Mouse (Mus musculus): ENCODE measurements around the gene 1110032A03Rik. TPM values are rescaled to one million over a fixed set of nuclear protein-coding genes. Genes with fewer than 3 reads are reported as not detected.

The 1110032A03Rik gene
- polyA plus RNA-seq, 1 experiment from 2014 or later: 36.8 TPM

DNA sequence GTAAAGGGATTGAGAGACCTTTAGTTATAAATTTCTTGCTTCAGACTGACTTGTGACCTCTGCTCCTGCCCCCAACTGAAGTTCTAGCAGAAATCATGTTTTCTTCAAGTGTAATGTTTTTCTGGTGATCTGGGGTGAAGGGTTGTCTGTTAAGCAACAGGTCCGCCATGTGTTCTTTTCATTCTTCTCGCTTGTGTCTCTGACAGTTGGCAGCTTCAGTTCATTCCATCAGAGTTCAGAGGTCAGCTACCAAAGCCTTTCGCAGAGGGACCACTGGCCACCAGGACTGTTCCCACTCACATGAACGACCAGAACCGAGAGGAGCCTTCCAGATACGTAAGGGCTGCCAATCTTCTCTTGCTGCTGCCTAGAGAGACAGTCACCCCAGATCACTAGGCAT lies 33.2 kb upstream of the 1110032A03Rik start:
- Histone ChIP-seq H3K9ac (ENCODE audit: low read length) (no peak overlapping the region), H3K4me2 (replicated peaks; ENCODE audit: low read depth) (no peak overlapping the region), H3K4me1 (replicated peaks; ENCODE audit: control insufficient read depth, insufficient read depth) (no peaks in the 10 kb centered on the region), H3K9me3 (ENCODE audit: control insufficient read depth, low read length) (no peaks in the 10 kb centered on the region), H3K27ac (replicated peaks) (no peak overlapping the region), H3K4me3 (ENCODE audit: low read depth, low read length) (no peak overlapping the region), H3K36me3 (ENCODE audit: control insufficient read depth, insufficient read depth, low read length) (peaks cover 10% of the 10 kb centered on the region; the same call in 1 of the 2 replicates), H3K27me3 (ENCODE audit: control insufficient read depth, insufficient read depth, low read length) (no peaks in the 10 kb centered on the region)
- no peak for TF ChIP-seq CTCF (IDR thresholded peaks at IDR 0.05; ENCODE audit: low read depth)
- no peak for TF ChIP-seq EP300 (optimal IDR thresholded peaks at IDR 0.05)
- no peak for DNase-seq (ENCODE audit: low spot score)
- ATAC-seq (ENCODE audit: low FRiP score, low TSS enrichment): no peak
- 86% methylated on average over 6 of the region's 6 CpGs for WGBS

GRCm38 (mm10) chr9:50803055-50803671 lies 27.8 kb upstream of the 1110032A03Rik start:
- no peak overlapping the region for H3K4me3 ChIP-seq (ENCODE audit: low read depth, low read length)
- H3K27ac ChIP-seq (replicated peaks): no peak overlapping the region
- no peaks in the 10 kb centered on the region for H3K9me3 ChIP-seq (ENCODE audit: control insufficient read depth, low read length)
- H3K27me3 ChIP-seq (ENCODE audit: control insufficient read depth, insufficient read depth, low read length): no peaks in the 10 kb centered on the region
- peaks cover 13% of the 10 kb centered on the region for H3K36me3 ChIP-seq (ENCODE audit: control insufficient read depth, insufficient read depth, low read length)
- 88% methylated on average over 7 of the region's 7 CpGs for WGBS
- no peak for TF ChIP-seq EP300 (optimal IDR thresholded peaks at IDR 0.05)
- TF ChIP-seq CTCF (IDR thresholded peaks at IDR 0.05; ENCODE audit: low read depth): no peak
- no peaks in the 10 kb centered on the region for H3K4me1 ChIP-seq (replicated peaks; ENCODE audit: control insufficient read depth, insufficient read depth)
- H3K4me2 ChIP-seq (replicated peaks; ENCODE audit: low read depth): no peak overlapping the region
- ATAC-seq (ENCODE audit: low FRiP score, low TSS enrichment) (peak; percentile 54), DNase-seq (ENCODE audit: low spot score) (no peak)
- no peak overlapping the region for H3K9ac ChIP-seq (ENCODE audit: low read length)

DNA sequence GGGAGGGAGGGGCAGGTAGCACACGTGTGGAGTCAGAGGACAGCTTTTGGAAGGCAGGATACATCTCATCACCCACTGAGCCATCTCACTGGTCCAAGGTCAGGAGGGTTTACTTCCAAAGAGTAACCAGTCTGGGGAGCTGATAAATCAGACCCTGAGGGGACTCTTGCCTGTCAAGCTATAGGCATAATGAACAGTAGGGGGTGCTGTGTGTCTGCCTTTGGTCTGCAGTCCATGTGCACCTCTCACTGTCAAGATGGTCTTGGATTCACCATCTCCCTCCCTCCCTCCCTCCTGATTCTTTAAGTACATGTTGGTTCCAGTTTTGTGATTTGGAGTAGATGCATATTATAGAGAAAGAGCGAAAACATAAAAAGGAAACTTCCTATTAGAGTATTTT lies 25.7 kb upstream of the 1110032A03Rik start:
- H3K9me3 ChIP-seq (ENCODE audit: control insufficient read depth, low read length): no peaks in the 10 kb centered on the region
- H3K4me3 ChIP-seq (ENCODE audit: low read depth, low read length): no peak overlapping the region
- 64% methylated on average over 2 of the region's 2 CpGs for WGBS
- H3K27ac ChIP-seq (replicated peaks): no peak overlapping the region
- peaks cover 15% of the 10 kb centered on the region for H3K36me3 ChIP-seq (ENCODE audit: control insufficient read depth, insufficient read depth, low read length)
- peak; percentile 81 for TF ChIP-seq CTCF (IDR thresholded peaks at IDR 0.05; ENCODE audit: low read depth)
- no peak for TF ChIP-seq EP300 (optimal IDR thresholded peaks at IDR 0.05)
- H3K4me1 ChIP-seq (replicated peaks; ENCODE audit: control insufficient read depth, insufficient read depth): no peaks in the 10 kb centered on the region
- no peak overlapping the region for H3K9ac ChIP-seq (ENCODE audit: low read length)
- ATAC-seq (ENCODE audit: low FRiP score, low TSS enrichment): 0 out of 2 replicates have a peak, but pooled peaks have one; percentile 54
- peak; percentile 35 for DNase-seq (ENCODE audit: low spot score)
- no peaks in the 10 kb centered on the region for H3K27me3 ChIP-seq (ENCODE audit: control insufficient read depth, insufficient read depth, low read length)
- H3K4me2 ChIP-seq (replicated peaks; ENCODE audit: low read depth): no peak overlapping the region

- TF ChIP-seq CTCF (IDR thresholded peaks at IDR 0.05; ENCODE audit: low read depth) (no peak), EP300 (optimal IDR thresholded peaks at IDR 0.05) (no peak)
- ATAC-seq (ENCODE audit: low FRiP score, low TSS enrichment): no peak
- Histone ChIP-seq H3K9ac (ENCODE audit: low read length) (no peak overlapping the region), H3K27ac (replicated peaks) (no peak overlapping the region), H3K9me3 (ENCODE audit: control insufficient read depth, low read length) (no peaks in the 10 kb centered on the region), H3K4me1 (replicated peaks; ENCODE audit: control insufficient read depth, insufficient read depth) (no peaks in the 10 kb centered on the region), H3K4me3 (ENCODE audit: low read depth, low read length) (no peak overlapping the region), H3K4me2 (replicated peaks; ENCODE audit: low read depth) (no peak overlapping the region), H3K36me3 (ENCODE audit: control insufficient read depth, insufficient read depth, low read length) (peaks cover 13% of the 10 kb centered on the region), H3K27me3 (ENCODE audit: control insufficient read depth, insufficient read depth, low read length) (no peaks in the 10 kb centered on the region)
- 86% methylated on average over 5 of the region's 5 CpGs for WGBS
- no peak for DNase-seq (ENCODE audit: low spot score)
These were observed 23.0 kb upstream of the 1110032A03Rik start for GRCm38 (mm10) chr9:50798368-50798767.

GRCm38 (mm10) chr9:50797641-50798040 lies 22.3 kb upstream of the 1110032A03Rik start:
- WGBS: 98% methylated on average over 7 of the region's 7 CpGs
- Histone ChIP-seq H3K4me2 (replicated peaks; ENCODE audit: low read depth) (no peak overlapping the region), H3K9ac (ENCODE audit: low read length) (no peak overlapping the region), H3K9me3 (ENCODE audit: control insufficient read depth, low read length) (no peaks in the 10 kb centered on the region), H3K36me3 (ENCODE audit: control insufficient read depth, insufficient read depth, low read length) (peaks cover 7% of the 10 kb centered on the region), H3K4me1 (replicated peaks; ENCODE audit: control insufficient read depth, insufficient read depth) (no peaks in the 10 kb centered on the region), H3K4me3 (ENCODE audit: low read depth, low read length) (no peak overlapping the region), H3K27ac (replicated peaks) (no peak overlapping the region), H3K27me3 (ENCODE audit: control insufficient read depth, insufficient read depth, low read length) (no peaks in the 10 kb centered on the region)
- ATAC-seq (ENCODE audit: low FRiP score, low TSS enrichment): no peak
- TF ChIP-seq EP300 (optimal IDR thresholded peaks at IDR 0.05): no peak
- no peak for DNase-seq (ENCODE audit: low spot score)

DNA sequence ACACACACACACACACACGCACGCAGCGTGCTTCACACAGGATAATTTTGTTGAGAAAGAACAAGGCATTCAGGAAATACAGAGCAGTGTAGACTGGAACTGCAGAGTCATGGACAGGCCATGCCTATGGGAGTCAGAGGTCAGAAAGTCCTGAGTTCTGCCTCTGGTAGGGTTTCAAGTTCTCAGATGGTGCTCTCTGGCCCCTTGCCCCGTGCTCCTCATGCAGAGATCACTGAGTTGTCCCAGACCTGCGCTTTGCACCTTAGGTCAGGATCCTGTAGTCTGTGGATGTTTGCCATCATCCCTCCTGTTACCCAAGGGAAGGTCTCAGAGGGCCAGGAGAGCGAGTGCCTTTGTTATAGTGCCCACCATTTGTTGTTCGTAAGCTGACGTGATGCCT lies 21.5 kb upstream of the 1110032A03Rik start:
- ATAC-seq (ENCODE audit: low FRiP score, low TSS enrichment) (no peak), DNase-seq (ENCODE audit: low spot score) (no peak)
- H3K27me3 ChIP-seq (ENCODE audit: control insufficient read depth, insufficient read depth, low read length): no peaks in the 10 kb centered on the region
- H3K4me3 ChIP-seq (ENCODE audit: low read depth, low read length): no peak overlapping the region
- H3K27ac ChIP-seq (replicated peaks): no peak overlapping the region
- no peak overlapping the region for H3K9ac ChIP-seq (ENCODE audit: low read length)
- no peak for TF ChIP-seq CTCF (IDR thresholded peaks at IDR 0.05; ENCODE audit: low read depth)
- no peak for TF ChIP-seq EP300 (optimal IDR thresholded peaks at IDR 0.05)
- no peaks in the 10 kb centered on the region for H3K4me1 ChIP-seq (replicated peaks; ENCODE audit: control insufficient read depth, insufficient read depth)
- H3K36me3 ChIP-seq (ENCODE audit: control insufficient read depth, insufficient read depth, low read length): peaks cover 7% of the 10 kb centered on the region
- no peak overlapping the region for H3K4me2 ChIP-seq (replicated peaks; ENCODE audit: low read depth)
- 87% methylated on average over 8 of the region's 8 CpGs for WGBS
- no peaks in the 10 kb centered on the region for H3K9me3 ChIP-seq (ENCODE audit: control insufficient read depth, low read length)
